Mouse (Mus musculus) fat pad, adult 2 months (tissue): Measurements from ENCODE around the gene Ptpn11.
"Not testable (repeated sequence)": the region's sequence is repeated elsewhere in the genome, so short reads cannot be mapped to it uniquely, and the experiment has no call there.

ENCODE experiments used
- DNase-seq: peaks from one replicate; pipeline ENCODE4 v3.0.0-alpha.2; 2011; ENCODE audit warnings: low read depth, low spot score; ENCODE audit errors: extremely low read depth

Gene Ptpn11

DNA sequence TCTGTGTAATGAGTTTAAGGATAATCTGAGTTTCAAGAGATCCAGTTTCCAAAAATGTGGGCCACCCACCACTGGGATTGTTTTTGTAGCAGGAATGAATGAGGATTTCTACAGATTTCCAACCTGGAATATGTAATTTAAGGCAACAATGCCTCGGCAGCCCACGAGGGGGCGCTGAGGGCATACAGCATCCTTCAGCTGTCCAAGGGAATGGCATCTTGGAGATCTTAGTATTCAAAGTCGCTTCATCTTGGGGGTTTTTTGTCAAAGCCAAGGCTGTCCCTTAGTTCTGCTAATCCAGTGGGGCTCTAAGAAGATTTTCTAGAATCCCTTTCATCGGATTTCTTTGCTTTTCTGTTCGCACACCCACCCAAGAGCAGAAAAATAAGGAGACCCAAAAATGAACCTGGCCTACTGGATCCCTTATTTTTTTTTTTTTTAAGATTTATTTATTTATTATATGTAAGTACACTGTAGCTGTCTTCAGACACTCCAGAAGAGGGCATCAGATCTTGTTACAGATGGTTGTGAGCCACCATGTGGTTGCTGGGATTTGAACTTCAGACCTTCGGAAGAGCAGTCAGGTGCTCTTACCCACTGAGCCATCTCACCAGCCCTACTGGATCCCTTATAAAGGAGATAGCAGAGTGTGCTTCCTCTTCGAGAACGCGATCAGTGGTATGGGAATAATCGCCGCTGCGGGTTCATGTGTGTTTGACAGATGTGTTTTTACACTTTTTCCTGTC is 24.4 kb upstream of the Ptpn11 start:
- no peak for DNase-seq

DNA sequence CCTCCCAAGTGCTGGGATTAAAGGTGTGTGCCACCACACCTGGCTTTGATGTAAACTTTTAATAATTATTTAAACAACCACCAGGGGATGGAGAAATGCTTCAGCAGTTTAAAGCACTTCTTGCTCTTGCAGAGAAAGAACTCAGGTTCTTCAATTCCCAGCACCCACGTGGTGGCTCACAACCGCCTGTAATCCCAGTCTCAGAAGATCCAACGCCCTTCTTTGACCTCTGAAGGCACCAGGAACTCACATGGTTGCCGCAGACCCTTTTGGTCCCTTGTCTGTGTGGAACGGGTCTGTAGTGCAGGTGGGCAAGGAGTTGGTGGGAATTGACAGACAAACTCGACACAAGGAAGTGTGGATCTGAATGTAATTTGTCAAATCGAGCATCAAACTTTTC is 23.5 kb upstream of the Ptpn11 start:
- DNase-seq: no peak

DNA sequence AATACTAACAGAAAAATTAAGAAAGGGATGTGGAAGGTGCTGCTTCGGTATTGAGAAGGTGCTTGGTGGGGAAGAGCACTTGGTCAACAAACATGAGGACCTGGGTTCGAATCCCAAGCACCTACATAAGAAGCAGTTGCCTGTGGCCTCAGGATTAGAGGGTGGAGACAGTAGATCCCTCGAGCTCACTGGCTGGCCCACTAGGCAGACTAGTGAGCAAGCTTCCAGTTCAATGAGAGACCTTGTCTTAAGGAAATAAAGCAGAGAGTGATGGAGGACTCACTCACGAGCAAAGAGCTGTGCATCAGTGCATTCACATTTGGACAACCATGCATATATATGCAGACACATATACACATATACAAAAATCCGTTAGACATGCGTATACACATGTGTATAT is 20.9 kb upstream of the Ptpn11 start:
- DNase-seq: no peak

DNA sequence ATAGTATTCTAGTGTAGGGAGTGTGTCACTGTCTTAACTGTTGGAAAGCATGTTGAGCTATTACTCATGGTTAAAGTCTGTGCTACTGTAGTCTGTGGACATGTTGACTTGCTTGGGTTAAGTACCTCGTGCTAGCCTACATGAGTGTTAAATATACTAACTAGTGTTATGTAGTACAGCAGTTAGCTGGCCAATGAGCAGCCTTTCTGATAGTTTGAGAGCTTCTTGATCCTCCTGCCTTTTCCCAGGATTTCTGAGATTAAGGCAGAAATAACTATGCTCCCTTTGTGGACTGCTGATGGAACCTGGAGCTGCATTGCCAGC is 19.4 kb upstream of the Ptpn11 start:
- DNase-seq: no peak

DNA sequence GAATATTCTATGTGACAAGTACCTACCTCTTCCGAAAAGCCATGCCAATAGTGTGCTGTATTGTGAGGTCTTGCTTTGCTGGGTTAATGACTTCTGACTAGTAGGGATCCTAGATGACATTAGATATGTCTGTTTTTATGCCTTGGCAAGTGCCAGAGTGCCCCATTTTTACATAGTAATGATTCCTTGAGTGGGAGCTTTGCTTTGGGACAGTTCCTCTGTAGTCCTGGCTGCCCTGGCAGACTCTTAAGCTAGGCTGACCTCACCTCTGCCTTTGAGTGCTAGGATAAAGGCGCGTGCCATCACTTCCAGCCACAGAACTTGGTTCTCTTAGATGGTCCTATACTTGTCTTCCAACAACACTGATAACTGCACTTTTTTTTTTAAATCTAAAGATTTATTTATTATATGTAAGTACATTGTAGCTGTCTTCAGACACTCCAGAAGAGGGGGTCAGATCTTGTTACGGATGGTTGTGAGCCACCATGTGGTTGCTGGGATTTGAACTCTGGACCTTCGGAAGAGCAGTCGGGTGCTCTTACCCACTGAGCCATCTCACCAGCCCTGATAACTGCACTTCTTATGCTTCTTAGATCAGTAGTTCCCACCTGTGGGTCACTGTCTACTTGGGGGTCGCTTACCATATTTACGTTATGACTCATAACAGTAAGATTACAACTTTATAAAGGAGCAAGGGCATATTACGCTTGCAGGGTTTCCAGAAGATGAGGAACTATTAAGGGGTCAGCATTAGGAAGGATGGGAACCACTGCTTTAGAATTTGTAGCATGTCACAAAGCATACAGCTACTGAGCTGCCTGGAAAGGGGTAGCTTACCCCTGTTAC is 18.8 kb upstream of the Ptpn11 start:
- no peak for DNase-seq

GRCm38 (mm10) chr5:121206984-121207383 is 15.8 kb upstream of the Ptpn11 start:
- no peak for DNase-seq

DNA sequence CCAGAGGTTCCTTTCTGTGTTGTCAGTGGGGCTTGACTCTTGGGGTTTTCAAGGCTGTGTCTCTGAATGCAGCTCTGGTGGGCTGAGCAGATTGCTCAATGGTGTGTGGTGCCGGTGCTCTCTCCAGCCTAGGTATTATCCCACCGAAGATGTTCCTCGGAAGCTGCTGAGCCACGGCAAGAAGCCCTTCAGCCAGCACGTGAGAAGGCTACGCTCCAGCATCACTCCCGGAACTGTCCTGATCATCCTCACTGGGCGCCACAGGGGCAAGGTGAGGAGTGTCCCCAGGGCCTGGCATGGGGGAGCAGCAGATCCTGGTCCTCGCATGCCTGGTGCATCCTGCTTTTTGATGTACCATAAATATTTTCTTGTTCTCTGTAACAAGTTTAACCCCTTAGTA is 15.3 kb upstream of the Ptpn11 start:
- no peak for DNase-seq

GRCm38 (mm10) chr5:121205537-121206130 is 14.4 kb upstream of the Ptpn11 start:
- DNase-seq: not testable (repeated sequence)

DNA sequence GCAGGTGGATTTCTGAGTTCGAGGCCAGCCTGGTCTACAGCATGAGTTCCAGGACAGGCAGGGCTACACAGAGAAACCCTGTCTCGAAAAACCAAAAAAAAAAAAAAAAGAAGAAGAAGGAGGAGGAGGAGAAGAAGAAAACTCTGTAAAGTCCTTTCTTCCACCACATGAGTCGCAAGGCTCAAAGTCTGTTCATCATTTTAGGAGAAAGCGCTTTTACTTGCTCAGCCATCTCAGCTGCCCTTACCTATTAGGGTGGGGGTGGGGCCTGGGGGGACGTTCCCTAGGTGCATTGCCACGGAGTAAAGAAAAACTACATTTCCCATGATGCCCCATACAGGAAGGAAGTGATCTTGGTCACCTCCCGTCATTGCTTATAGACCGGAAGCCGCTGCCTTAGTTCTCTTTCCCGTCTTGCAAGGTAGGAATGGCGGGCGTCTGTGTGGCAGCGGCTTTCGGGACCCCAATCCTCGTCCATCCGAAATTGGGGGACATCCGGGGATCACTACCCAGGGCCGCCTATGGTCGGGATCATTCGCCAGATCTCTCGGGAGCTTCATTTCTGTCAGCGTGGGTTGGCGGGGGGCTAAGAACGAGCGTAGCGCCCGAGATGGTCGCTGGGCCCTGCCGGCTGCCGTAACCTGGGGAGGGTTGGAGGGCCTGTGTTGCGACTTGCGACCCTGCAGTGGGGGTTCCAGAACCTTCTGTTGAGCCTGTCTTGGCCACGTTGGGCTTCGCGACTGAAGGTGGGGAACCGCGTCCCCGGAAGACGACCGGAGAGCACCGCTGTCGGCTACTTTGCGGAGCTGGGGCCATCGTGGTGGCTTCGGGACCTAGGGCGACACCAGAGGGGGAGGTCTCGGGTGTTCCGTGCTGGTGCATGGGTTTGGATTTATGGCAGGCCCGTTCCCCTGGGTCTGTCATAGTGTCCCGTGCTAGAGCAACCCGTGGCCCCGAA is 13.2 kb upstream of the Ptpn11 start, which contains the start of gene Rpl6:
Gene Rpl6, plus strand, starts transcription at position 350 of the 958 bp plus-strand sequence.
- DNase-seq: no peak

- no peak for DNase-seq
Observed at GRCm38 (mm10) chr5:121202467-121202866, 11.3 kb upstream of the Ptpn11 start.

DNA sequence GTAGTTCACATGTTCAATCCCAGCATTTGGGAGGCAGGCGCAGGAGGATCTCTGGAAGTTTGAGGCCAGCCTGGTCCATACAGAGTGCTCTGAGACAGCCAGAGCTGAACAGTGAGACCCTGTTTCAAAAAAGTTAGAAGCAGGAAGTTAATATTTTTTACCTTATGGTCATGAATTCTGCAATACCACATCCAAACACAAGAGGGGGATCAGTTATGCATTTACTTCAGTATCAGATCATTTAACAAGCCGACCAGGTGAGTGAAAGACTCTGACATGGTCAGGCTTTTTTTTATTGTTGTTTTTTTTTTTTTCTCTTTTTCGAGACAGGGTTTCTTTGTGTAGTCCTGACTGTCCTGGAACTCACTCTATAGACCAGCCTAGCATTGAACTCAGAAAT is 10.5 kb upstream of the Ptpn11 start:
- no peak for DNase-seq

GRCm38 (mm10) chr5:121198376-121198775 is 7.2 kb upstream of the Ptpn11 start:
- DNase-seq: no peak

DNA sequence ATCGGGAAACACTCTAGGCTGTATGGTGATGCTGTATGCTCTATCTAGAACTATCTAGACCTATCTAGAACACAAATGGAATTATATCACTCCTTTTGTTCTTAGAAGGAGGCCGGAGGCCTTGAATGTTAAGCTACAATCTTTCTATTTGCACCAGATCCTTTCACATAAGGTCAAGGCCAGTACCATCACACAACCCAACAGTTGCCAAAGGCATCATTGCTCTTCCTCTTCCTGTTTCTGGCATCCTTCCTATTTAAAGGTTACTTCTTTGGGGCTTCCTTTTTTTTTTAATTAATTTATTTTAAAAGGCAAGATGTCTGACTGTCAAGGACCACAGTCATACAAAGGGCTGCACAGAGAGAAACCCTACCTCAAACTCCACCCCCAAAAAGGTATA is 6.1 kb upstream of the Ptpn11 start:
- DNase-seq: no peak

DNA sequence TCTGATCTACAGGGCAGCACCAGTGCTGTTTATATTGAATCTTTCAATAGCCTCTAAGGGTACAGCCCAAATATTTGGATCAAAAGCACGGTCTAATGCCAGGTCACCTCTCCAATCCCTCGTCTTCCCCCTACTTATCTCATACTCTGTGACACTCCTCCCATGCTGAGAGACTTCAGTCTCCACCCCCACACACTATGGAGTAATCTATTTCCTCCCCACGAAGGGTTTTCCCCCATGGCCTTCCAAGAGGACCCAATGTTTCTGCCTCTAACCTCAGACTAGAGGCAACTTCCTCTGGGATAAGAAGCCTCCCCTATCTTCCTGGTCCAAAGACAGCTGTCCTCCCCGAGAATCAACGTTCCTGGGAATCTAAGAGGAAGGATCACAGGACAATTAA is 5.6 kb upstream of the Ptpn11 start:
- no peak for DNase-seq

- no peak for DNase-seq
Observed at GRCm38 (mm10) chr5:121194173-121194572, 3.0 kb upstream of the Ptpn11 start.

- no peak for DNase-seq
Observed at GRCm38 (mm10) chr5:121191584-121191906, 348 bp upstream of the Ptpn11 start.

DNA sequence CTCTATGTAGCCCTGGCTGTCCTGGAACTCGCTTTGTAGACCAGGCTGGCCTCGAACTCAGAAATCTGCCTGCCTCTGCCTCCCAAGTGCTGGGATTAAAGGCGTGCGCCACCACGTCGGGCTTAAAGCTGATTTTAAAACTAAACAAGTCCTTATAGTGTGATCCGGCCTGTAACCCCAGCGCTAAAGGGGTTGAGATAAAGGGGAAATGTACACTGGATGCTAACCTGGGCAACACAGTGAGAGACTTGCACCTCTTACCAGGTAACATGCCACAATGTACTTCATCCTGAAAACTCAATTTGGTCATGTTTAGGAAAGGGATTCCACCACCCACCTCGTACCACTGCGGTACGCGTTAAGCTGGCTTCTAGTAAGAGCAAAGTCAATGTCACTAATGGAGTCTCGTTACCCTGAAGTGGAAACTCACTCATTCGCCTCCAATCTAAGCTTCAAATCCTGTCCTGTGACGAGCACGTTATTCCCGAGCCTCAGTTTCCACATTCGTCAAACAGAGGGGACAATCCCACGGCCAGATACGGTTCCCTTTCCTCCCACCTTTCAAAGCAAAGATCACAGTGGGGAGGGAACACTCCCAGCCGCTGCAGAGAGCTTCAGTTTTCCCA is 874 bp downstream of the Ptpn11 start:
- no peak for DNase-seq

DNA sequence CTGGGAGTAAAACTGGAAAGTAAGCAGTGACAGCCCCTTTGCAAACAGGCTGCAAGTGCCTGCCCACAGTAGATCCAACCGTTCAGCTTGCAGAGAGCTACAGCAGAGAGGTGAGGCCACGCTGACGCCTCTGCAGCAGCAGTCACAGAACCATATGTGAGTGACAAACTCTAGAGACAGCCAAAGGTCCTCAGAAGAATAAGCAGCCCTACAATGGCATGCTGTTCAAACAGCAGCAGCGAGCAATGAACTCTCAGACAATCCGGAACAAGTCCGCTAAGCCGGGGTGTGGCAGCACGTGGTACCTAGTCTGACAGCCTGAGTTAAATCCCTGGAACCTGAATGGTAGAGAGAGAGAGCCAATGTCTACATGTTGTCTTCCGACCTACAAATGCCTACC is 2.0 kb downstream of the Ptpn11 start:
- peak; percentile 36 for DNase-seq

DNA sequence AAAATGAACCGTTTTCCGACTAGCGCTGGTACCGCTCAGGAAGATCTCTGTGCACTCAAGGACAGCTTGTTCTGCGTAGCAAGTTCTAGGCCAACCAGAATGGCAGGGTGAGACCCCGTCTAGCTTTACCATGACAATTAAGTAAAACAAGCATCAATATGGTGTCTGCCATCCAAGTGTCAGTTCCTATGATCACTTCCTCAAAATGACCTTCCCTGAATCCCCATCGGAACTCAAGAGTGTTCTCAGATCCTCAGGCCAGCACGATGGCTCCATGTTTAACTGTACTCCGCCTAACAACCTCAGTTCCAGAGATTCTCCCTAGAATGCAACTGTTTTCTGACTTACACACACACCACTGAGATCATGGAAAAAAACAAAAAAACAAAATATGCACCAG is 2.9 kb downstream of the Ptpn11 start:
- DNase-seq: no peak

- no peak for DNase-seq
Observed at GRCm38 (mm10) chr5:121187580-121188001, 3.6 kb downstream of the Ptpn11 start.
